Mouse (Mus musculus): ENCODE results near the gene Tex48. TPM values are rescaled to one million over a fixed set of nuclear protein-coding genes. Genes with fewer than 3 reads are reported as not detected.

The Tex48 gene
- polyA plus RNA-seq, 1 experiment from 2014 or later = not detected

DNA sequence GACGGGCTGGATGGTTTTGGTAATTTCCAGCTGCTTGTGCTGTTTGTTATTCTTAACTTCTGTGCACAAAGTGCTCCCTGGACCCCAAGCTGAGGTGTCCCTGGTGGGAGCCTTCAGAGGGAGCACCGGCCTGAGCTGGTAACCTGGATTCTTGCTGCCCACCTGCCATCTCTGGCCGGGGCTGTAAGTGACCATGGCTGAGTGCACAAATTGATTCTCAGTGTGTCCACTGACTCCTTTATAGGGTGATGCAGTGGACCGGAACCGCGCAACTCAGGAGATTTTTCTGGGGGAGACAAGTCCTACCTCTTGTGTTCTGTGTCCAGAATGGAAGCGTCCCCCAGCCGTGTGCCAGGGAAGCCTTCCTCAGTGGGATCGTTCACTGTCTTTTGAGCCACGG lies 37.0 kb downstream of the Tex48 start:
- Histone ChIP-seq H3K9me3 (replicated peaks) (no peaks in the 10 kb centered on the region), H3K36me3 (peaks cover 6% of the 10 kb centered on the region; the same call in 1 of the 2 replicates), H3K4me1 (peaks cover 34% of the 10 kb centered on the region), H3K27me3 (ENCODE audit: low read depth, poor library complexity, severe bottlenecking) (no peaks in the 10 kb centered on the region), H3K27ac (no peak overlapping the region), H3K4me3 (no peak overlapping the region)
- 94% methylated on average over 10 of the region's 10 CpGs for WGBS
- no peak for DNase-seq (ENCODE audit: low spot score)

DNA sequence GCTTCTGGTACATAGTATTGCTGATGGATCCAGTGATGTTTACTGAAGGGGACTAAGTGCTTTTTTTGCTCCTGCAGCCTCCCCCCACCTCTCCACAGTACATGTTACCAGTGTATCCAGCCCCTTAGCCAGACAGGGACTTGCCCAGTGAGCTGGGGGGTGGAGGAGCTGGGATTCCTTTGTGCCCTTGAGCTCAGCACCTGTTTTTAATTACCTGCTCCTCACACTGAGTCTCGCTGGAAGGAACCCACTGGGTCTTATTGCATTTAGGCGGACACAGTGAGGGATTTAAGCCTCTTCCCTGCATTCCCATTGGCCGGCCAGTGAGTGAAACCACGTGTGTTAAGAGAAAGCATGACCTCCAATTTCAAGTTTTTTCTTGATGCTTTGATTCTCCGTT lies 39.6 kb downstream of the Tex48 start:
- H3K27me3 ChIP-seq (ENCODE audit: low read depth, poor library complexity, severe bottlenecking) = no peaks in the 10 kb centered on the region
- 15% methylated on average over 5 of the region's 5 CpGs for WGBS
- DNase-seq (ENCODE audit: low spot score) = peak; percentile 80
- peaks cover 14% of the 10 kb centered on the region for H3K36me3 ChIP-seq
- 0 out of 2 replicates have a peak, but pooled peaks cover 2% of the 10 kb centered on the region for H3K9me3 ChIP-seq (replicated peaks)
- H3K27ac ChIP-seq = peak overlapping the region; percentile 91
- H3K4me1 ChIP-seq = peaks cover 42% of the 10 kb centered on the region
- no peak overlapping the region for H3K4me3 ChIP-seq

DNA sequence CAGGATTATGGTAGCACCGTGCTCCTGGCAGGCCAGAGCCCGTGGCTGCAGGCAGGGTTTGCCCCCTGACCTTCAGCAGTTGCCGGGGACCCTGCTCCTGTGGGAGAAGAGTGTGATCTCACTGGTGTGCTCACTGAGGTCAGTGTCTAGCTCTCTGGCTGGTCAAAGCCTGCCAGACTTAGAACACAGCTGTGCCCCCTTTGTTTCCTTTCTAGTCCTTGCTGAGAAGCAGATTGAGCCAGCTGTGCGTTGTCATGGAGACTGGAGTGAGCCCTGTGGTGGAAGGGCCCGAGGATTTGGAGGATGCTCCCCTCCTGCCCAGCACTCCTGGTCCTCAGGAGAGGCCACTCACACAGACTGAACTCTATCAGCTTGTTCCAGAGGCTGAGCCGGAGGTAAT lies 42.1 kb downstream of the Tex48 start:
- H3K9me3 ChIP-seq (replicated peaks) = 0 out of 2 replicates have a peak, but pooled peaks cover 2% of the 10 kb centered on the region
- peaks cover 42% of the 10 kb centered on the region for H3K4me1 ChIP-seq
- DNase-seq (ENCODE audit: low spot score) = peak; percentile 42
- peaks cover 20% of the 10 kb centered on the region for H3K36me3 ChIP-seq
- peak overlapping the region; percentile 85 for H3K27ac ChIP-seq
- H3K27me3 ChIP-seq (ENCODE audit: low read depth, poor library complexity, severe bottlenecking) = no peaks in the 10 kb centered on the region
- H3K4me3 ChIP-seq = no peak overlapping the region
- WGBS = 57% methylated on average over 6 of the region's 6 CpGs

- Histone ChIP-seq H3K4me1 (peaks cover 42% of the 10 kb centered on the region), H3K4me3 (no peak overlapping the region), H3K9me3 (replicated peaks) (0 out of 2 replicates have a peak, but pooled peaks cover 2% of the 10 kb centered on the region), H3K27me3 (ENCODE audit: low read depth, poor library complexity, severe bottlenecking) (no peaks in the 10 kb centered on the region), H3K27ac (peak overlapping the region; percentile 85), H3K36me3 (peaks cover 20% of the 10 kb centered on the region)
- DNase-seq (ENCODE audit: low spot score) = no peak
- 94% methylated on average over 14 of the region's 14 CpGs for WGBS
Measured at GRCm38 (mm10) chr4:63579649-63580048, 42.6 kb downstream of the Tex48 start.

DNA sequence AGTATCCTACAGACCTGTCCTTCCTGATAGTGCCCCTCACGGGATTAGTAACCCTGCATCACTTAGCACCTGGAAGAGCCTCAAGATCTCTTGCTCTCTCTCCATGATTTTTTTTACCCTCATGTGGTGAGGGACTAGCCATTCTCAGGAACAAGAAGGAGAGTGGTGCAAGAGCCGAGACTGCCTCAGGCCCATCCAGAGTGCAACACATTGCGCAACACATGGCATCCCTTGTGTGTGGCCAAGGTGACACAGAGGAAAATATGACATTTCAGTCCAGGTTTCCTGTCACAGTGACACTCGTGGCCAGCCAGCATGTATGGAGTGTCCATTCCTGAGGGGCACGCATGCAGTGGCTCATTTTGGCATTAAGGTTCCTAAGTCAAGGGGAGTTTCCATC lies 49.6 kb downstream of the Tex48 start:
- Histone ChIP-seq H3K27ac (no peak overlapping the region), H3K9me3 (replicated peaks) (no peaks in the 10 kb centered on the region), H3K4me1 (peaks cover 24% of the 10 kb centered on the region), H3K36me3 (peaks cover 47% of the 10 kb centered on the region), H3K27me3 (ENCODE audit: low read depth, poor library complexity, severe bottlenecking) (no peaks in the 10 kb centered on the region), H3K4me3 (no peak overlapping the region)
- DNase-seq (ENCODE audit: low spot score) = no peak
- 90% methylated on average over 5 of the region's 5 CpGs for WGBS

DNA sequence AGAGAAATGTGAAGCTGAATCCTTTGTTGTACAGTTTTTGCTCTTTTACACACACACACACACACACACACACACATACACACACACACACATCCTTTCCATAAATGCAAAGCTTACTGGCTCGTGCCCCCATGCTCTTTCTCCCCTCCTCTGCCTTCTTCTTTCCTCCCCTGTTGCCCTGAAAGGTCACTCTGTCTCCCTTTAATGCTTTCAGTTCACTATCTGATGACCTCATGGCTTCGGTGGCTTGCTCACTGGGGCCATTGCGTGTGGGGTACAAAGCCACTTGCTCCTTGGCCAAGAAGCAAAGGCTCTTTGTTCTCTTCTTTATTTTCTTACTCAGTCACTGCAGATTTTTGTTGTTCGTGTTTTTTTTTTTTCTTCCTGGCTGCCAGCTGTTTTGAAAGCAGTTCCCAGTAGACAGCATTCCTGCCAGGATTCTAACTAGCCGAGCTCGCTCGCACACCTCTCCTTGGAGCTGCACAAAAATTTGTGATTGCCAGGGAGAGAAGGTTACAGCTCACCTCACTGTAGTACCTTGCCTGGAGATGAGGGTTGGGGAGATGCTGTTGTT lies 51.9 kb downstream of the Tex48 start:
- no peak for DNase-seq (ENCODE audit: low spot score)
- peaks cover 55% of the 10 kb centered on the region for H3K36me3 ChIP-seq
- WGBS = 51% methylated on average over 7 of the region's 7 CpGs

DNA sequence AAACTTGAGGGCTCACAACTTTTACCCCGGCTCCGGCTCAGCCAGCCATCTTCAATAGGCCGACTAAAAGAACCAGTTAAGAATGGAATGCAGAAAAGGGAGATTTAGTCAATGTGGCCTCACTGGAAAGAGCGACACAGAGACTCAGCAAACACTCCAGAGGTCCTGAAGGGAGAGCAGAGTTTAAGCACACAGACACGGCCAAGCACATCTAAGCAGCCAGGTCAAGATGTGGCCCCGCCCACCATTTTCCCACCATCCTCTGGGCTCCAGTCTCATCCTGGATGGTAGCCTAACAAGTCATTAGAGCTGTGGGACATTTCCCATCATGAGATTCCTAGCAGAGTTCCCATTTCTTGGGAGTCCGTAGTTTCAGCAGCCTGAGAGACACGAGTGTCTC lies 52.9 kb downstream of the Tex48 start:
- Histone ChIP-seq H3K4me3 (no peak overlapping the region), H3K4me1 (peaks cover 24% of the 10 kb centered on the region), H3K9me3 (replicated peaks) (no peaks in the 10 kb centered on the region), H3K27me3 (ENCODE audit: low read depth, poor library complexity, severe bottlenecking) (no peaks in the 10 kb centered on the region), H3K36me3 (peaks cover 62% of the 10 kb centered on the region), H3K27ac (peak overlapping the region; percentile 72)
- 91% methylated on average over 8 of the region's 8 CpGs for WGBS
- DNase-seq (ENCODE audit: low spot score) = no peak

More for the DNA sequence above, 51.9 kb downstream of the Tex48 start:
- Histone ChIP-seq H3K4me1 (peaks cover 24% of the 10 kb centered on the region), H3K27ac (peak overlapping the region; percentile 72), H3K9me3 (replicated peaks) (no peaks in the 10 kb centered on the region), H3K27me3 (ENCODE audit: low read depth, poor library complexity, severe bottlenecking) (no peaks in the 10 kb centered on the region), H3K4me3 (no peak overlapping the region)

GRCm38 (mm10) chr4:63567712-63568390 lies 54.4 kb downstream of the Tex48 start:
- peaks cover 56% of the 10 kb centered on the region for H3K36me3 ChIP-seq
- H3K4me3 ChIP-seq = no peak overlapping the region
- H3K27me3 ChIP-seq (ENCODE audit: low read depth, poor library complexity, severe bottlenecking) = no peaks in the 10 kb centered on the region
- no peak overlapping the region; the same call in 1 of the 2 replicates for H3K27ac ChIP-seq
- 88% methylated on average over 10 of the region's 10 CpGs for WGBS
- DNase-seq (ENCODE audit: low spot score) = no peak
- H3K9me3 ChIP-seq (replicated peaks) = no peaks in the 10 kb centered on the region
- H3K4me1 ChIP-seq = peaks cover 24% of the 10 kb centered on the region

- 84% methylated on average over 4 of the region's 4 CpGs for WGBS
- no peak overlapping the region for H3K4me3 ChIP-seq
Measured at GRCm38 (mm10) chr4:63562742-63563141, 59.5 kb downstream of the Tex48 start.

GRCm38 (mm10) chr4:63561861-63562675 lies 60.2 kb downstream of the Tex48 start:
- no peak overlapping the region for H3K27ac ChIP-seq
- H3K9me3 ChIP-seq (replicated peaks) = no peaks in the 10 kb centered on the region
- DNase-seq (ENCODE audit: low spot score) = no peak
- H3K27me3 ChIP-seq (ENCODE audit: low read depth, poor library complexity, severe bottlenecking) = no peaks in the 10 kb centered on the region
- peaks cover 31% of the 10 kb centered on the region for H3K36me3 ChIP-seq
- H3K4me1 ChIP-seq = peaks cover 56% of the 10 kb centered on the region
- H3K4me3 ChIP-seq = no peak overlapping the region
- 86% methylated on average over 7 of the region's 7 CpGs for WGBS

More at GRCm38 (mm10) chr4:63562742-63563141, 59.5 kb downstream of the Tex48 start:
- no peak for DNase-seq (ENCODE audit: low spot score)
- Histone ChIP-seq H3K27ac (no peak overlapping the region), H3K4me1 (peaks cover 50% of the 10 kb centered on the region), H3K36me3 (peaks cover 33% of the 10 kb centered on the region), H3K27me3 (ENCODE audit: low read depth, poor library complexity, severe bottlenecking) (no peaks in the 10 kb centered on the region), H3K9me3 (replicated peaks) (no peaks in the 10 kb centered on the region)

- H3K27ac ChIP-seq = peak overlapping the region; percentile 97
- H3K36me3 ChIP-seq = peaks cover 19% of the 10 kb centered on the region
- no peaks in the 10 kb centered on the region for H3K9me3 ChIP-seq (replicated peaks)
- 87% methylated on average over 8 of the region's 8 CpGs for WGBS
- no peaks in the 10 kb centered on the region for H3K27me3 ChIP-seq (ENCODE audit: low read depth, poor library complexity, severe bottlenecking)
- peaks cover 62% of the 10 kb centered on the region for H3K4me1 ChIP-seq
- H3K4me3 ChIP-seq = no peak overlapping the region
- DNase-seq (ENCODE audit: low spot score) = no peak
Measured at GRCm38 (mm10) chr4:63560079-63560478, 62.1 kb downstream of the Tex48 start.

GRCm38 (mm10) chr4:63559127-63559697 lies 63.0 kb downstream of the Tex48 start:
- 52% methylated on average over 9 of the region's 9 CpGs for WGBS
- peak overlapping the region; percentile 76 for H3K4me3 ChIP-seq

More at GRCm38 (mm10) chr4:63559127-63559697, 63.0 kb downstream of the Tex48 start:
- Histone ChIP-seq H3K27me3 (ENCODE audit: low read depth, poor library complexity, severe bottlenecking) (no peaks in the 10 kb centered on the region), H3K27ac (peak overlapping the region; percentile 97), H3K9me3 (replicated peaks) (no peaks in the 10 kb centered on the region), H3K36me3 (peaks cover 18% of the 10 kb centered on the region), H3K4me1 (peaks cover 62% of the 10 kb centered on the region)
- DNase-seq (ENCODE audit: low spot score) = no peak
